Mouse (Mus musculus) heart, adult 2 months (tissue): Measurements from ENCODE around the gene Zc3hav1l. TPM values are rescaled to one million over a fixed set of nuclear protein-coding genes. Genes with fewer than 3 reads are reported as not detected.

Experiments used
- DNase-seq, 2 experiments: peaks; one replicate each; pipeline ENCODE4 v3.0.0; 2021
- H3K27ac ChIP-seq: fragments of 200-600 bp; 2 replicates; pipeline ENCODE4 v1.8.1; 2022
- H3K27me3 ChIP-seq: fragments of 200-500 bp; 2 replicates; pipeline ENCODE4 v1.6.1; 2012; ENCODE audit warnings: mild to moderate bottlenecking, low read length, inconsistent platforms, mixed read lengths; ENCODE audit not compliant: control insufficient read depth, insufficient read depth
- H3K36me3 ChIP-seq: fragments of 200-500 bp; 2 replicates; pipeline ENCODE4 v1.6.1; 2012; ENCODE audit warnings: low read length, inconsistent platforms; ENCODE audit not compliant: control insufficient read depth, insufficient read depth
- H3K4me1 ChIP-seq: fragments of 200-500 bp; 2 replicates; pipeline ENCODE4 v1.6.1; 2011; ENCODE audit warnings: low read length; ENCODE audit not compliant: control insufficient read depth, insufficient read depth
- H3K4me3 ChIP-seq: fragments of 200-600 bp; 2 replicates; pipeline ENCODE4 v1.8.1; 2022
- H3K79me2 ChIP-seq: fragments of 200-500 bp; replicated peaks from 2 replicates; pipeline ENCODE4 v1.6.1; 2012; ENCODE audit warnings: mild to moderate bottlenecking, inconsistent platforms, low read length, moderate library complexity, mixed read lengths; ENCODE audit not compliant: control insufficient read depth, insufficient read depth
- H3K9ac ChIP-seq: fragments of 200-500 bp; 2 replicates; pipeline ENCODE4 v1.6.1; 2012; ENCODE audit warnings: low read depth, mild to moderate bottlenecking, control low read depth, inconsistent platforms, low read length, mixed read lengths
- CTCF ChIP-seq: fragments of 200-600 bp; IDR thresholded peaks from 2 replicates; pipeline ENCODE4 v1.8.1; 2022; ENCODE audit warnings: antibody characterized with exemption, mild to moderate bottlenecking, moderate library complexity
- EP300 ChIP-seq: fragments of 200-500 bp; IDR thresholded peaks from 2 replicates; pipeline ENCODE4 v1.6.1; 2011; ENCODE audit warnings: low read depth, low read length, control low read depth; ENCODE audit not compliant: insufficient read depth
- POLR2A ChIP-seq: fragments of 200-500 bp; IDR thresholded peaks from 2 replicates; pipeline ENCODE4 v1.6.1; 2011; ENCODE audit warnings: mild to moderate bottlenecking, low read depth, low read length, control low read depth; ENCODE audit not compliant: insufficient read depth
- WGBS: fragments of 180-500 bp; shearing (Covaris S2); methylation state at CpG from one replicate; pipeline ENCODE4 v1.1.7; 2018; 5-methylcytosine and 5-hydroxymethylcytosine counted together
- intact Hi-C: fragments of 180-260 bp; cut with DNase I; formaldehyde crosslinking; loops from one replicate; pipeline ENCODE4 v1.15.1; 2025
- polyA plus RNA-seq: library from polyadenylated mRNA; depleted of rRNA; stranded (reverse); fragments of >200 nt; gene quantifications from 2 replicates; pipeline ENCODE4 v1.2.3, GENCODE M21; 2012
- total RNA-seq, 2 experiments: library from RNA; stranded (reverse); gene quantifications; 2 replicates each; pipeline ENCODE4 v1.2.3; 2021

Zc3hav1l gene
- total and polyA plus RNA-seq, 3 experiments: 1.0 to 1.6 (median 1.5) TPM

GRCm38 (mm10) chr6:38252139-38252538, 46.9 kb downstream of the Zc3hav1l start:
- Histone ChIP-seq H3K79me2 (no peaks in the 10 kb centered on the region), H3K4me1 (peaks cover 3% of the 10 kb centered on the region), H3K4me3 (no peak overlapping the region), H3K27ac (no peak overlapping the region), H3K36me3 (no peaks in the 10 kb centered on the region), H3K9ac (no peak overlapping the region), H3K27me3 (no peaks in the 10 kb centered on the region)
- TF ChIP-seq CTCF (no peak), POLR2A (no peak), EP300 (no peak)
- 90% methylated on average over 10 of the region's 10 CpGs for WGBS
- intact Hi-C loops: no loop called here
- DNase-seq: no peak

GRCm38 (mm10) chr6:38251464-38251863, 47.6 kb downstream of the Zc3hav1l start:
- no peak for DNase-seq
- Histone ChIP-seq H3K4me3 (no peak overlapping the region), H3K36me3 (no peaks in the 10 kb centered on the region), H3K79me2 (no peaks in the 10 kb centered on the region), H3K27me3 (no peaks in the 10 kb centered on the region), H3K27ac (no peak overlapping the region), H3K9ac (no peak overlapping the region), H3K4me1 (peaks cover 3% of the 10 kb centered on the region)
- intact Hi-C loops: no loop called here
- WGBS: 68% methylated on average over 4 of the region's 4 CpGs
- TF ChIP-seq EP300 (no peak), POLR2A (no peak), CTCF (no peak)

GRCm38 (mm10) chr6:38247362-38247761, 51.7 kb downstream of the Zc3hav1l start:
- no peaks in the 10 kb centered on the region for H3K4me1 ChIP-seq
- no peaks in the 10 kb centered on the region for H3K27me3 ChIP-seq
- TF ChIP-seq EP300: no peak
- no peak for TF ChIP-seq POLR2A
- TF ChIP-seq CTCF: no peak
- H3K79me2 ChIP-seq: no peaks in the 10 kb centered on the region
- no peak overlapping the region for H3K27ac ChIP-seq
- H3K4me3 ChIP-seq: no peak overlapping the region
- H3K9ac ChIP-seq: no peak overlapping the region
- DNase-seq: no peak
- intact Hi-C loops: no loop called here
- H3K36me3 ChIP-seq: no peaks in the 10 kb centered on the region
- 70% methylated on average over 4 of the region's 4 CpGs for WGBS

GRCm38 (mm10) chr6:38244806-38245205, 54.3 kb downstream of the Zc3hav1l start:
- Histone ChIP-seq H3K4me3 (no peak overlapping the region), H3K27me3 (no peaks in the 10 kb centered on the region), H3K4me1 (no peaks in the 10 kb centered on the region), H3K9ac (no peak overlapping the region), H3K27ac (no peak overlapping the region), H3K79me2 (no peaks in the 10 kb centered on the region), H3K36me3 (no peaks in the 10 kb centered on the region)
- DNase-seq: no peak
- intact Hi-C loops: no loop called here
- 61% methylated on average over 3 of the region's 3 CpGs for WGBS
- TF ChIP-seq POLR2A: no peak

GRCm38 (mm10) chr6:38244167-38244566, 54.9 kb downstream of the Zc3hav1l start:
- no peak overlapping the region for H3K4me3 ChIP-seq
- H3K27ac ChIP-seq: no peak overlapping the region
- no peaks in the 10 kb centered on the region for H3K4me1 ChIP-seq
- H3K36me3 ChIP-seq: no peaks in the 10 kb centered on the region
- intact Hi-C loops: no loop called here
- H3K27me3 ChIP-seq: no peaks in the 10 kb centered on the region
- 56% methylated on average over 3 of the region's 3 CpGs for WGBS
- TF ChIP-seq CTCF (no peak), POLR2A (no peak), EP300 (no peak)
- H3K9ac ChIP-seq: no peak overlapping the region
- no peaks in the 10 kb centered on the region for H3K79me2 ChIP-seq
- no peak for DNase-seq

GRCm38 (mm10) chr6:38242833-38243232, 56.2 kb downstream of the Zc3hav1l start:
- Histone ChIP-seq H3K9ac (no peak overlapping the region), H3K4me3 (no peak overlapping the region), H3K27me3 (no peaks in the 10 kb centered on the region), H3K36me3 (no peaks in the 10 kb centered on the region), H3K79me2 (no peaks in the 10 kb centered on the region), H3K4me1 (no peaks in the 10 kb centered on the region), H3K27ac (no peak overlapping the region)
- no peak for DNase-seq
- intact Hi-C loops: no loop called here
- 78% methylated on average over 5 of the region's 5 CpGs for WGBS
- TF ChIP-seq EP300 (no peak), POLR2A (no peak), CTCF (no peak)

- no peak for DNase-seq
- Histone ChIP-seq H3K79me2 (no peaks in the 10 kb centered on the region), H3K36me3 (no peaks in the 10 kb centered on the region), H3K27ac (no peak overlapping the region), H3K4me1 (no peaks in the 10 kb centered on the region), H3K4me3 (no peak overlapping the region), H3K9ac (no peak overlapping the region), H3K27me3 (no peaks in the 10 kb centered on the region)
- TF ChIP-seq EP300 (no peak), POLR2A (no peak), CTCF (no peak)
- 87% methylated on average over 8 of the region's 8 CpGs for WGBS
- intact Hi-C loops: no loop called here
These were observed 56.7 kb downstream of the Zc3hav1l start for GRCm38 (mm10) chr6:38242295-38242830.
